ENCODE assay signal across 13 mouse cellular contexts in genomic region chr11:18631975-18632773, GRCm38 (mm10).
DNase-seq lines count a peak whose midpoint lies in the region; ATAC-seq and TF ChIP-seq lines count a peak whose summit lies in the region.
"Had no signal": no experiment of that assay in that cellular context is flagged by ENCODE, and none has a peak within 500 bp of the region (broad histone marks: within the 10 kb centered on the region; RNA-seq: fewer than 3 reads in every experiment).

No protein-coding gene starts in this region.

- H3K9ac ChIP-seq in lung, embryonic 14.5 days: no peak overlapping the region
- H3K9ac ChIP-seq in liver, embryonic 11.5 days (ENCODE audit: low read depth, low read length): no peak overlapping the region
- H3K9ac ChIP-seq: limb, embryonic 15.5 days had no signal

- WGBS in lung, embryonic 14.5 days: 66% methylated on average over 5 of the region's 5 CpGs
- 73% methylated on average over 5 of the region's 5 CpGs for WGBS in lung, adult 2 months
- 73% methylated on average over 5 of the region's 5 CpGs for WGBS in liver, embryonic 11.5 days

- no peaks in the 10 kb centered on the region for H3K36me3 ChIP-seq in lung, embryonic 14.5 days (ENCODE audit: insufficient read depth)
- no peaks in the 10 kb centered on the region for H3K36me3 ChIP-seq in liver, embryonic 11.5 days (ENCODE audit: control insufficient read depth, insufficient read depth, low read length)
- H3K36me3 ChIP-seq: limb, embryonic 15.5 days had no signal

- 0 out of 2 replicates have a peak, but pooled peaks cover 2% of the 10 kb centered on the region for H3K4me1 ChIP-seq in lung, embryonic 14.5 days (ENCODE audit: insufficient read depth)
- H3K4me1 ChIP-seq in lung, adult 2 months (ENCODE audit: control insufficient read depth, insufficient read depth, low read length): no peaks in the 10 kb centered on the region
- H3K4me1 ChIP-seq in liver, embryonic 11.5 days (replicated peaks; ENCODE audit: control insufficient read depth, insufficient read depth, low read length): no peaks in the 10 kb centered on the region
- H3K4me1 ChIP-seq: limb, embryonic 15.5 days had no signal

- no peak for ATAC-seq in lung, embryonic 14.5 days (ENCODE audit: insufficient read depth)
- ATAC-seq in liver, embryonic 11.5 days (replicated peaks; ENCODE audit: low FRiP score): no peak

- peak; percentile 77 to 85 for DNase-seq in cerebellum, postnatal 10 days
- DNase-seq in cerebellum, adult 9-10 months: no peak
- peak; percentile 57 for DNase-seq in lung, embryonic 14.5 days
- DNase-seq in lung, adult 2 months: no peak
- peak; percentile 21 for DNase-seq in 416B (ENCODE audit: low read depth)
- DNase-seq in adrenal gland, postnatal 36 days: peak; percentile 61 to 69
- DNase-seq in liver, embryonic 11.5 days (ENCODE audit: low spot score): no peak
- DNase-seq in frontal cortex, postnatal 10 days (ENCODE audit: low spot score in 2 of 2): no peak
- DNase-seq: kidney, postnatal 25 days; thymus, postnatal 4 days had no signal

- H3K27me3 ChIP-seq in lung, embryonic 14.5 days (ENCODE audit: insufficient read depth, low read length): no peaks in the 10 kb centered on the region
- H3K27me3 ChIP-seq in liver, embryonic 11.5 days (replicated peaks; ENCODE audit: control insufficient read depth, insufficient read depth, low read length): no peaks in the 10 kb centered on the region
- H3K27me3 ChIP-seq: limb, embryonic 15.5 days had no signal

- TF ChIP-seq CTCF in lung, embryonic 14.5 days (IDR thresholded peaks at IDR 0.05; ENCODE audit: low read depth): no peak
- no peak for TF ChIP-seq CTCF in lung, adult 2 months (IDR thresholded peaks at IDR 0.05; ENCODE audit: insufficient read depth, low read length)

- H3K4me2 ChIP-seq in lung, embryonic 14.5 days: no peak overlapping the region
- H3K4me2 ChIP-seq in liver, embryonic 11.5 days: no peak overlapping the region
- H3K4me2 ChIP-seq: heart, embryonic 11.5 days; limb, embryonic 15.5 days had no signal

- no peak overlapping the region for H3K4me3 ChIP-seq in lung, embryonic 14.5 days (ENCODE audit: low read depth, low read length)
- H3K4me3 ChIP-seq in lung, adult 2 months (replicated peaks; ENCODE audit: extremely low read depth, low read depth, low read length): no peak overlapping the region
- no peak overlapping the region for H3K4me3 ChIP-seq in liver, embryonic 11.5 days (ENCODE audit: low read depth, low read length)
- H3K4me3 ChIP-seq: limb, embryonic 15.5 days had no signal

- no peak for TF ChIP-seq POLR2A in lung, adult 2 months (IDR thresholded peaks at IDR 0.05; ENCODE audit: borderline replicate concordance, extremely low read depth, low read depth, low read length)

- H3K27ac ChIP-seq in lung, embryonic 14.5 days (ENCODE audit: low read depth): no peak overlapping the region
- H3K27ac ChIP-seq in liver, embryonic 11.5 days (ENCODE audit: low read depth, low read length): no peak overlapping the region
- H3K27ac ChIP-seq: limb, embryonic 15.5 days; macrophage had no signal

- no peaks in the 10 kb centered on the region for H3K9me3 ChIP-seq in lung, embryonic 14.5 days (ENCODE audit: low read depth, low read length)
- no peaks in the 10 kb centered on the region for H3K9me3 ChIP-seq in liver, embryonic 11.5 days (ENCODE audit: control insufficient read depth, low read length)
- H3K9me3 ChIP-seq: limb, embryonic 15.5 days had no signal

Comparison
In these comparisons a context has a peak if more than half of its experiments do, and no peak if none do; other contexts are left out.
1. DNase-seq: peak in cerebellum, postnatal 10 days (2 of 2), lung, embryonic 14.5 days (single experiment), 416B (single experiment) and adrenal gland, postnatal 36 days (2 of 2); none in cerebellum, adult 9-10 months (single experiment), lung, adult 2 months (single experiment), liver, embryonic 11.5 days (single experiment) and frontal cortex, postnatal 10 days (0 of 2).